Mouse (Mus musculus): ENCODE measurements around the gene Magi1.

The Magi1 gene

DNA sequence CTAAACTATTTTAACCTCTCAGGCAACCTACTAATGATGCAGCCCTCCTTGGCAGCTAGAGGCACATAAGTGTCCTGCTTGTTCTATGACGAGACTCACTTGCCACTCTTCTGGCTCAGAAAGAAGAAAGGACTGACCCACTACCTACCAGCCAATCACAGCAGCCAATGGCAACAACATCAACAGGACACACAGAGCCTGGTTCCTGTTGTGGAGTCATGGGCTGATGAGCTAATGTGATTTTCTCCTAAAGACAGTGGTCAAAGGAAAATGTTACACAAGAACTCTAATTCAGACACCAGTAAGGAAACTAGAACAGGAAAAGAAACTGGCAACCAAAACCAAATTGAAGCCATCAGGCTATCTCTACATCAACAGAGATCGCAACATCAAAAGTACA lies 124.5 kb downstream of the Magi1 start:
- no peak for DNase-seq (ENCODE audit: low read depth, low spot score)

GRCm38 (mm10) chr6:94158119-94158848 lies 125.4 kb downstream of the Magi1 start:
- no peak for DNase-seq (ENCODE audit: low read depth, low spot score)

- no peak for DNase-seq (ENCODE audit: low read depth, low spot score)
These were observed 127.7 kb downstream of the Magi1 start for GRCm38 (mm10) chr6:94155996-94156395.

DNA sequence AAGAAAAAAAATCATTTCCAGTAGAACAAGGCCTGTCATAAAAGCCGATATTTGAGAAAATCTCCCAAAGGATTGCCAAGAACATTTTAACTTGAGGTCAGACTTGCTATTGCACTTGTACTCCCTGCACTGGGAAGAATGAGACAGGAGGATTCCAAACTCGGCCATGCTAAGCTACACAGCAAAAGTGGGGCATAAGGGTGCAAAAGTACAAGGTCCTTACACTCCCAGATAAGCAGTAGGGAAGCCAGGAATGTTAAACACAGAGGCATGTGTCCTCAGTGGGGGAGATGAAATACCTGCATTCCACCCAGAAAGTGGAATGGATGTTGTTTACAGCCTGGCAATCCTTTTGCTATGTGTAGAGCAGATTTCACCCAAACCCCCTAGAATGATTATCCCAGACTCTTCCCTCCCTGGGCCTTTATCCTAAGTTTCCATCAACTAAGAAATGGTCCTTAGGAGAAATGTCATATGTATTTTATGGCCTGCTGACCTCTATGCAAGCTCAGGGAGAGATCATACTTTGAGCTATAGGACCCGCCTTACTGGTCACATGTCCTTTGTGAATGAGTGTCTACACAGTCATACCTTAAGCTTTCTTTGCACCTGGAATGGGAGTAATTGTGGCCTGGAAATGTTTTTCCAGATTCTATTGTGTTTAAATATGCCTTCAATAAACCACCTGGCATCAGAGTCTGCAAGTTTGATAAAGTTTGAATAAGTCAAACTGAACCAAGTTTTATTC lies 128.7 kb downstream of the Magi1 start:
- DNase-seq (ENCODE audit: low read depth, low spot score): no peak

DNA sequence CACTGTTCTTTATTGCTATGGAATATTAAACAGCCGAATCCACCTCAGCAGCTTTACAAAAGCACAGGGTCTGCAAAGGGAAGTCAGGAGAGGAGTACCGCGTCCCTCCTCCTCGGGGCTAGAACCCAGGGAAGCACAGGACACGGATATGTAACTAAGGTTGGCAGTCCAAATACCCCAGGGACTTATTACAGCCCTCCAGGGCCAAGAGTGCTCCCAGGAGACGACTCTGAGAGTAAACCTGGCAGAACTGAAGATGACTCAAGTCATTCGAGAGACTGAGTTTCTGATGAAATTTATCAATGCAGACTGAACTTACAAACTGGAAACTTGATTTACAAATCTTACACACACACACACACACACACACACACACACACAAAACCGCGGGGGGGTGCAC lies 130.8 kb downstream of the Magi1 start:
- no peak for DNase-seq (ENCODE audit: low read depth, low spot score)

GRCm38 (mm10) chr6:94150876-94151275 lies 132.8 kb downstream of the Magi1 start:
- DNase-seq (ENCODE audit: low read depth, low spot score): no peak

GRCm38 (mm10) chr6:94149800-94150199 lies 133.9 kb downstream of the Magi1 start:
- DNase-seq (ENCODE audit: low read depth, low spot score): no peak

DNA sequence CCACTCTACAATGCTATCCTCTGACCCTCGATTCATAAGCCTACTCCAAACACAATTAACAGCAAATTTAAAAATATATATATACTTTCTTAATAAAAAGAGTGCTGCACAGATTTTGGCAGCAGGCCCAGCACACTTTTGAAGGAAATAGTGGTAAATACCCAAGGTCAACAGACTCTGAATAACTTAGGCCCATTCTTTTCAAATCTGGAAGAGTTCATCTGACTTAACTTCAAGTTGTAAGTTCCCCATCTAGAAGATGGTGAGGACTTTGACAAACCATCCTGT lies 137.6 kb downstream of the Magi1 start:
- no peak for DNase-seq (ENCODE audit: low read depth, low spot score)

DNA sequence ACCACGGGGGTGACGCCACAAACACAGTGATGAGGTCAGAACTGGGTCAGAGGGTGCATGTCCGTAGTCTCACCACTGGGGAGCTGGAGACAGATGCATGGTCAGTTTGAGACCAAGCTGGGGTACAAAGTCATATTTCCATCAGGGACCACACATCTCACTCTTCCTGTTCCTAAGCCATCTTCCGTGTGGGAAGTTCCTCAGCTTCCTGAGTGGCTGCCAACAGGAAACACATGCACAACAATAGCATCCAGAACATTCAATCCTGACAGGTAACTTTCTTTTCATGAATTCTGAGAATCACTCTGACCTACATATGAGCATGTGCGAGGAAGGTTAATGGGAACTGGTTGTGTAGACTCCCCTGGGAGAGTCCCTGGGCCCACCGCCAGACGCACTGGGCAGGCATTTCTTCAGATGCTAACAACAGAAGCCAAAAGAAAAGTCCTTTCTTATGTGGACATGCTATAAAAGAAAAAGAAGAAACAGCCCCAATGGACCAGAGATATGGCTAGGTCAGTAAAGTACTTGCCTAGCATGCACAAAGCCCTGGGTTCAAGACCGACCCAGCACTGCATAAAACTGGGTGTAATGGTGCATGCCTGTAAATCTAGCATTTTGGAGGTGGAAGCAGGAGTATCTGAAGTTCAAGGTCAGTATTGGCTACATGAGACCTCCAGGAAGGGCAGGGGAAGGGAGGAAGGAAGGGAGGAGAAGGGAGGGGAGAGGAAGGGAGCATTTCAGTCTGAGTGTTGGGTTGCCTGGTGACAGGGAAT lies 138.1 kb downstream of the Magi1 start:
- DNase-seq (ENCODE audit: low read depth, low spot score): peak; percentile 39

GRCm38 (mm10) chr6:94142493-94142892 lies 141.2 kb downstream of the Magi1 start:
- DNase-seq (ENCODE audit: low read depth, low spot score): no peak

- no peak for DNase-seq (ENCODE audit: low read depth, low spot score)
These were observed 142.2 kb downstream of the Magi1 start for GRCm38 (mm10) chr6:94141496-94141895.

GRCm38 (mm10) chr6:94139952-94140414 lies 143.7 kb downstream of the Magi1 start:
- DNase-seq (ENCODE audit: low read depth, low spot score): no peak

GRCm38 (mm10) chr6:94136693-94137092 lies 147.0 kb downstream of the Magi1 start:
- no peak for DNase-seq (ENCODE audit: low read depth, low spot score)

GRCm38 (mm10) chr6:94134159-94134558 lies 149.6 kb downstream of the Magi1 start:
- DNase-seq (ENCODE audit: low read depth, low spot score): no peak

DNA sequence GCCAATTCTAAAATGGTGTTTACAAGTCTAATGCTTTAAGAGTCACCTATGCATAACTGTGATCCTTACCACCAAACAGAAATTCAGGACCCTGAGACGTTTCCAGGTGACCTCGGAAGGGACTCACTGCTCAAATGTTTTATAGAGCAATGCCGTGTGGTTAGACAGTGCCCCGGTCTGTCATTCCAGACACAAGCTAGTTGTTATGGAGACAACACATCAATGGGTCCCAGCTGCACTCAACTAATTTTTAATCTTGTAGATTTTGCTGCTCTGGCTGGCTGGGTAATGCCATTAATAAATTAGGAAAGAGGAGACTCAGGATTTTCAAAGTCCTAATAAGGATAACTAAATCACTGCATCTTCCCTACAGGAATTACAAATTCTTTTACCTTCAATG lies 151.7 kb downstream of the Magi1 start:
- no peak for DNase-seq (ENCODE audit: low read depth, low spot score)

DNA sequence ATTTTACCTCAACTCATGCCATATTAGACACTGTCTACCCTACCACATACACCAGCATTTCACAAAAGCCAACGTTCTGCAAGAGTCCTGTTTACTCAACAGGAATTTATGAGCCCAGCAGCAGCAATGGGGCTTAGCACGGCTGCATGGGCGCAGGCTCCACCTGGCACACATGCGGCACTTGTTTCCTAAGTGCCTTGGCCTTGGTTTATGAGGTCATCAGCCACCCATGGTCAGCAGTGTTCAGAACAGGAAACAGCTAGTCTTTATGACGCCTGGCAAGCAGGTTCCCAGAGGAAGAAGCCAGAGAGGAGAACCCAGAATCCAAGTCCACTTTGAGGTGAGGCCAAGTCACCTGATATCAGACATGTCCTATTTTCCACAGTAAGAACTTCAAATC lies 153.3 kb downstream of the Magi1 start:
- no peak for DNase-seq (ENCODE audit: low read depth, low spot score)

- DNase-seq (ENCODE audit: low read depth, low spot score): no peak
These were observed 157.0 kb downstream of the Magi1 start for GRCm38 (mm10) chr6:94126763-94127162.

GRCm38 (mm10) chr6:94125144-94125543 lies 158.6 kb downstream of the Magi1 start:
- no peak for DNase-seq (ENCODE audit: low read depth, low spot score)

GRCm38 (mm10) chr6:94124279-94124678 lies 159.4 kb downstream of the Magi1 start:
- DNase-seq (ENCODE audit: low read depth, low spot score): no peak

GRCm38 (mm10) chr6:94122566-94123150 lies 161.1 kb downstream of the Magi1 start:
- DNase-seq (ENCODE audit: low read depth, low spot score): no peak

DNA sequence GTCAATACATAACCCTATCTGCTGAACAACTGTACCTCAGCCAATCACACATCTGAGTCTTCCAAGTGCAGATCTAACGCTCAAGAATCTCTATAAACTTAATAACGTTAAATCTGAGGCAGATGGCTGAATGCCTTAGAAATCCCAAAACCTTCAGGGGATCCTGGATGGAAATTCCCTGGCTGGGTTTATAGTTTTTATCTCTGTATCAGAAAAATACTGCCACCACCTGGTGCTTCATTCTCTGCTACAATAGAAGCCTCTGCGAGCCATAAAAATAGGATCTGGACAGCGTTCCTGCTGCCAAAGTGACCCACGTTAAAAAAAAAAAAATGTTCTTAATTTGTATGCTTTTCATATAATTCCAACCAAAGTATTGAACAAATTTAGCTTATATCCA lies 162.2 kb downstream of the Magi1 start:
- DNase-seq (ENCODE audit: low read depth, low spot score): no peak

Data from skeletal muscle tissue, adult 2 months (tissue).